Mouse (Mus musculus) kidney, postnatal 4 days (tissue): ENCODE results near the gene Ppm1m.

Experiments
- DNase-seq, 2 experiments: peaks; one replicate each; pipeline ENCODE4 v3.0.0; 2021; ENCODE audit warnings: mixed read lengths in 2 of 2

The Ppm1m gene

GRCm38 (mm10) chr9:106216971-106217370, 17.4 kb upstream of the Ppm1m start:
- no peak for DNase-seq

GRCm38 (mm10) chr9:106215341-106216125, 16.0 kb upstream of the Ppm1m start:
- no peak for DNase-seq

GRCm38 (mm10) chr9:106212594-106212981, 13.0 kb upstream of the Ppm1m start:
- DNase-seq: no peak

GRCm38 (mm10) chr9:106211680-106212593, 12.4 kb upstream of the Ppm1m start:
- DNase-seq: peak; percentile 94 to 95

- no peak for DNase-seq
These were observed 11.5 kb upstream of the Ppm1m start for GRCm38 (mm10) chr9:106210853-106211609.

GRCm38 (mm10) chr9:106209954-106210353, 10.4 kb upstream of the Ppm1m start:
- no peak for DNase-seq

GRCm38 (mm10) chr9:106208181-106208580, 8.6 kb upstream of the Ppm1m start:
- no peak for DNase-seq

- no peak for DNase-seq
These were observed 7.0 kb upstream of the Ppm1m start for GRCm38 (mm10) chr9:106206515-106206914.

GRCm38 (mm10) chr9:106205713-106206290, 6.3 kb upstream of the Ppm1m start:
- no peak for DNase-seq

GRCm38 (mm10) chr9:106203990-106204851, 4.7 kb upstream of the Ppm1m start:
- DNase-seq: no peak

- peak; percentile 92 to 95 for DNase-seq
These were observed 3.5 kb upstream of the Ppm1m start, which contains the start of gene Twf2 for GRCm38 (mm10) chr9:106202819-106203636. Twf2 (plus strand) TSS chr9:106203108.

- no peak for DNase-seq
These were observed 2.3 kb upstream of the Ppm1m start for GRCm38 (mm10) chr9:106201895-106202294.

GRCm38 (mm10) chr9:106198962-106199458, 536 bp downstream of the Ppm1m start:
- DNase-seq: peak; percentile 86 to 90

GRCm38 (mm10) chr9:106197732-106198131, 1.8 kb downstream of the Ppm1m start:
- DNase-seq: no peak

GRCm38 (mm10) chr9:106197081-106197713, 2.3 kb downstream of the Ppm1m start:
- no peak for DNase-seq

- DNase-seq: no peak
These were observed 3.9 kb downstream of the Ppm1m start for GRCm38 (mm10) chr9:106195693-106196092.

GRCm38 (mm10) chr9:106193930-106194807, 5.4 kb downstream of the Ppm1m start:
- no peak for DNase-seq

- DNase-seq: no peak
These were observed 6.5 kb downstream of the Ppm1m start for GRCm38 (mm10) chr9:106192998-106193397.

GRCm38 (mm10) chr9:106192024-106192423, 7.5 kb downstream of the Ppm1m start:
- no peak for DNase-seq
